Mouse (Mus musculus) heart, embryonic 10.5 days (tissue): ENCODE measurements at regions not wholly inside any gene's neighbourhood (a gene's known extent, or its start where the extent isn't known, plus 50 kb on each side); places are given as distances from the start of the nearest gene placed in this dataset.

Experiments
- DNase-seq: peaks from one replicate; pipeline ENCODE4 v3.0.0-alpha.2; 2017; ENCODE audit warnings: low spot score
- H3K27ac ChIP-seq: fragments of 300-500 bp; sonication (generic); 2 replicates; pipeline ENCODE4 v1.5.1; 2016; ENCODE audit warnings: mild to moderate bottlenecking
- H3K27me3 ChIP-seq: fragments of 300-500 bp; sonication (generic); 2 replicates; pipeline ENCODE4 v1.6.1; 2016; ENCODE audit warnings: mild to moderate bottlenecking; ENCODE audit not compliant: poor library complexity, insufficient read depth, severe bottlenecking
- H3K36me3 ChIP-seq: fragments of 300-500 bp; sonication (generic); 2 replicates; pipeline ENCODE4 v1.6.1; 2016; ENCODE audit warnings: mild to moderate bottlenecking, moderate library complexity
- H3K4me1 ChIP-seq: fragments of 300-500 bp; sonication (generic); 2 replicates; pipeline ENCODE4 v1.6.1; 2016; ENCODE audit warnings: mild to moderate bottlenecking
- H3K4me3 ChIP-seq: fragments of 300-500 bp; sonication (generic); 2 replicates; pipeline ENCODE4 v1.5.1; 2016; ENCODE audit warnings: mild to moderate bottlenecking, moderate library complexity
- H3K9me3 ChIP-seq: fragments of 300-500 bp; sonication (generic); 2 replicates; pipeline ENCODE4 v1.6.1; 2016; ENCODE audit warnings: mild to moderate bottlenecking, moderate library complexity
- WGBS: fragments of 180-500 bp; shearing (Covaris S2); methylation state at CpG from one replicate; pipeline ENCODE4 v1.1.7; 2016; 5-methylcytosine and 5-hydroxymethylcytosine counted together

DNA sequence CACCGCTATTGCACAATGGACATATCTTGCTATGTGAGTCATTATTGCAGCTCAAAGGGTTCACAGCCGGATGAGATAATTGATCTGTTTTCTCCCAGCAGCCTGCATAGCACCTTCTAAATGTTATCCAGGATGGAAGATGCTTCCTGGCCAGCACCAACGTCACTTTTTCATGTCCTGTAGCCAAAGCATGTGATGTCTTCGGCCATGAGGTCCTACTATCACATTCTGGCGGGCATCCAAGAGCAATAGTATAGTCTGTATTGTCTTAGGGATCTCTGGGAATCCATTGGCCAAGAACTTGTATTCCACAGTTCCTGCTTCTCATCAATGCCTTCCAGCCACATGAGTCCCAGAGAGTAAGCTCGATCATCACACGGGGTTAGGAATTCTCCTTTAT, 70.6 kb downstream of the Npy start:
- H3K27ac ChIP-seq: no peak overlapping the region
- WGBS: 75% methylated on average over 7 of the region's 7 CpGs
- H3K4me1 ChIP-seq: no peaks in the 10 kb centered on the region
- no peaks in the 10 kb centered on the region for H3K27me3 ChIP-seq
- no peak for DNase-seq
- H3K9me3 ChIP-seq: peaks cover 10% of the 10 kb centered on the region
- no peak overlapping the region for H3K4me3 ChIP-seq
- no peaks in the 10 kb centered on the region for H3K36me3 ChIP-seq

DNA sequence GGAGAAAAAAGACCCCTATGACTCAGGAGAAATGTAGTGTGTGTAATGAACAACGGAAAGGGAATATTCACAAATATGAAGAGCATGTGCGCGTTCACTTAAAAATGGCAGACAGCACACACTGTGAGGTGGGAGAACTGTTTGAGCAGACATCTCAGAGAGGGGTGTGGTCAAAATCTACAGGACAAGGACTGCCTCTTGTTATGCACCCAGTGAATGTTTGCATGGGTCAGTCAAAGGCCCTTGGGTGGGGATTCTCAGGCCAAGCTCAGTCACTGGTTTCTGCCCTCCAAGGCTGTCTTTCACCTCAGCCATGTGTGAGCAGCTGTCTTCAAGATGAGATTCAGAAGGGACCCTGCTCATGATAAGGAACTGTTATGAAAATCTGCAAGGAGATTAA, 76.6 kb downstream of the Npy start:
- Histone ChIP-seq H3K4me1 (no peaks in the 10 kb centered on the region), H3K27ac (no peak overlapping the region), H3K9me3 (peaks cover 10% of the 10 kb centered on the region), H3K27me3 (no peaks in the 10 kb centered on the region), H3K36me3 (no peaks in the 10 kb centered on the region), H3K4me3 (no peak overlapping the region)
- WGBS: 94% methylated on average over 3 of the region's 3 CpGs
- DNase-seq: no peak

DNA sequence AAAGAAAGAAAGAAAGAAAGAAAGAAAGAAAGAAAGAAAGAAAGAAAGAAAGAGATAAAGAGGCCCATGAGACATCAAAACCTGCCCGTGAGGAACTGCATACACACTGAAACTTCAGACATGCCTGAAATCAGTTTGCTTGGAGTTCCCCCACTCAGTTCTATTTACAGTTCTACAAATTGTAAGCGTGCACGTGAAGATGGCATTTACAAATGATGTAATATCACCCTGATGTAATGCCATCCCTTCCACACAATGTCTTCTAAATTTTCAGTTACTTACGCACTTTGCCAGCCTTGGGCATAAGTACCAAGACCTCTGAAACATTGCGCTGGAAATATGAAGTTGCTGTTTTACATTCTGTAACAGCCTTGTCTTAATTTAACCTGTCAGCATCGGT, 79.0 kb downstream of the Npy start:
- no peak overlapping the region for H3K27ac ChIP-seq
- 81% methylated on average over 6 of the region's 6 CpGs for WGBS
- no peak for DNase-seq
- no peaks in the 10 kb centered on the region for H3K36me3 ChIP-seq
- no peak overlapping the region for H3K4me3 ChIP-seq
- H3K4me1 ChIP-seq: no peaks in the 10 kb centered on the region
- no peaks in the 10 kb centered on the region for H3K27me3 ChIP-seq
- H3K9me3 ChIP-seq: no peaks in the 10 kb centered on the region

GRCm38 (mm10) chr6:49904001-49904400, 81.5 kb downstream of the Npy start:
- Histone ChIP-seq H3K9me3 (no peaks in the 10 kb centered on the region), H3K4me1 (no peaks in the 10 kb centered on the region), H3K27ac (no peak overlapping the region), H3K36me3 (no peaks in the 10 kb centered on the region), H3K27me3 (no peaks in the 10 kb centered on the region), H3K4me3 (no peak overlapping the region)
- no peak for DNase-seq
- WGBS: 78% methylated on average over 6 of the region's 6 CpGs

GRCm38 (mm10) chr6:49906456-49906855, 83.9 kb downstream of the Npy start:
- 68% methylated on average over 2 of the region's 2 CpGs for WGBS
- Histone ChIP-seq H3K4me3 (no peak overlapping the region), H3K36me3 (no peaks in the 10 kb centered on the region), H3K9me3 (no peaks in the 10 kb centered on the region), H3K27ac (no peak overlapping the region), H3K4me1 (no peaks in the 10 kb centered on the region), H3K27me3 (no peaks in the 10 kb centered on the region)
- no peak for DNase-seq

- Histone ChIP-seq H3K36me3 (no peaks in the 10 kb centered on the region), H3K9me3 (no peaks in the 10 kb centered on the region), H3K4me3 (no peak overlapping the region), H3K4me1 (no peaks in the 10 kb centered on the region), H3K27me3 (no peaks in the 10 kb centered on the region), H3K27ac (no peak overlapping the region)
- WGBS: 45% methylated on average over 7 of the region's 7 CpGs
- DNase-seq: no peak
Observed at GRCm38 (mm10) chr6:49919089-49919812, 96.7 kb downstream of the Npy start.

DNA sequence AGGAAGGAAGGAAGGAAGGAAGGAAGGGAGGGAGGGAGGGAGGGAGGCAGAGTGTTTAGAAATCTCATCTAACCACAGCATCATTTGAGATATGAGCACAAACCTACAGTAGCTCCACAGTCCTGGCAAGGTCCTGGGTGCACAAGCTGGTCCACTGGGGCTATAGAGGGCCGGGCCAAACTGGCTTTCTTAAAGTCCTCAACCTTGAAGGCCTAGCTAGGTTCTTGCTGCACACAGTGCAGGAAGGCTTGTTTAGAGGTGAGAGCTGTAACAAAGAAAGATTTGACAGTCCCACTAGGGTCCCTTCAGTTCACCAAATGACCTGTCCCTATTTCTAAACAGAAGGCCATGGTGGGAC, 97.3 kb downstream of the Npy start:
- no peak overlapping the region for H3K4me3 ChIP-seq
- WGBS: 73% methylated on average over 1 of the region's 1 CpGs
- no peaks in the 10 kb centered on the region for H3K9me3 ChIP-seq
- no peak for DNase-seq
- H3K27ac ChIP-seq: no peak overlapping the region
- H3K36me3 ChIP-seq: no peaks in the 10 kb centered on the region
- H3K4me1 ChIP-seq: no peaks in the 10 kb centered on the region
- no peaks in the 10 kb centered on the region for H3K27me3 ChIP-seq

DNA sequence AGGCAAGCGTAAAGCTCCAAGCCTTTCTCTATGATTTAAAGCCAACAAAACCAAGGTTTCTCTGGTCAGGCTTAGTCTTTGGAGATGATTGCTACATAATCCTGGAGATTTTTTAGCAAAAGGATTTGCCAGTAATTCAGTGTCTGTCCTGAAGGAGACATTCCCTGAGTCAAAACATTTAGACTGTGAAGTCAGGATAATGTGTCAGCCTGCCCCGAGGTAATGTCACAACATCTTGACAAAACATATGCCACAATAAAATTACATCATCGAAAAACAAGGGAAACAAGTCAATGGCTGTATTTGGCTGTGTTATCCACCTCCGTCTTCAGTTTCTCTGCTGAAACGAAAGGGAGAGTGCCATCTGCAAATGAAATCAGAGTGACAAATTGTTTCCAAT, 101.8 kb downstream of the Npy start:
- DNase-seq: no peak
- no peaks in the 10 kb centered on the region for H3K4me1 ChIP-seq
- H3K36me3 ChIP-seq: no peaks in the 10 kb centered on the region
- H3K9me3 ChIP-seq: no peaks in the 10 kb centered on the region
- no peaks in the 10 kb centered on the region for H3K27me3 ChIP-seq
- H3K4me3 ChIP-seq: no peak overlapping the region
- 80% methylated on average over 5 of the region's 5 CpGs for WGBS
- H3K27ac ChIP-seq: no peak overlapping the region

DNA sequence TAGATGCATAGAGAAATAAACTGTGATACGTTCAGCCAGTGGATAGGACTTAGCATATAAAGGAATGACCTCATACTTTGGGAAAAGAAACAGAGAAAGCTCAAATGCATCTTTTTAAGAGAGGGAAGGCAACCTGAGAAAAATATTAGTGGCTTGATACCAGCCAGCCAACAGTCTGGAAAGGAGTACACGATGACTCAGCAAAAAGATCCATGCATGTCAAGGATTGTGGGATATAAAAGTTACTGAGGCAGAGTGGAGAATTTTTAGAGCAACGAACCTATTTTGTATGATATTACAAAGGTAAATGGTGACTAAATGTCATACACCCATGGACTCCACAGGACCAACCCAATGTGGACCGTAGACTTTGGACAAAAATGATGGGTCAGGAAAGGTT, 105.6 kb downstream of the Npy start:
- no peaks in the 10 kb centered on the region for H3K27me3 ChIP-seq
- H3K9me3 ChIP-seq: no peaks in the 10 kb centered on the region
- no peak for DNase-seq
- no peaks in the 10 kb centered on the region for H3K36me3 ChIP-seq
- no peak overlapping the region for H3K4me3 ChIP-seq
- no peaks in the 10 kb centered on the region for H3K4me1 ChIP-seq
- no peak overlapping the region for H3K27ac ChIP-seq
- 92% methylated on average over 4 of the region's 4 CpGs for WGBS

DNA sequence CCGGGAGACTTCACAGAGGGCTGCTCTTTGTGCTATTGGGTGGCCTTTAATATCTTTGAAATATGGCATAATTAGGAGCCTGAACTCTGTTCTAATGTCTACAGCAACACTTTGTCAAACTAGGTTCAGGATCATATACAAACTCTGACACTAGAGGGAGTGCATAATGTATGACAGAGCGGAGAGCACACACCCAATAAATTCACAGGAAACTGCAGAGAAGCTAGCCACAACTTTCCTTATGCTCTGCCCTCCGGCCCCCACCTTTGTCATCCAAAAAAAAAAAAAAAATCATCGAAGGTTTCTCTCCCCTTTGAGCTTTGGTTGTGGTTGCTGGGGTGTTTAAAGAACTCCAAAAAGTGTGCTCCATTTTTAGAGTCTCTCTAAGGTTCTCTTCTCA, 107.6 kb downstream of the Npy start:
- Histone ChIP-seq H3K9me3 (no peaks in the 10 kb centered on the region), H3K36me3 (no peaks in the 10 kb centered on the region), H3K4me3 (no peak overlapping the region), H3K27ac (no peak overlapping the region), H3K4me1 (no peaks in the 10 kb centered on the region), H3K27me3 (no peaks in the 10 kb centered on the region)
- 54% methylated on average over 4 of the region's 4 CpGs for WGBS
- no peak for DNase-seq

GRCm38 (mm10) chr6:49943087-49943486, 120.6 kb downstream of the Npy start:
- Histone ChIP-seq H3K27ac (no peak overlapping the region), H3K9me3 (no peaks in the 10 kb centered on the region), H3K4me3 (no peak overlapping the region), H3K4me1 (no peaks in the 10 kb centered on the region), H3K27me3 (no peaks in the 10 kb centered on the region), H3K36me3 (no peaks in the 10 kb centered on the region)
- WGBS: 82% methylated on average over 9 of the region's 9 CpGs
- no peak for DNase-seq

- Histone ChIP-seq H3K4me3 (no peak overlapping the region), H3K9me3 (no peaks in the 10 kb centered on the region), H3K36me3 (no peaks in the 10 kb centered on the region), H3K27me3 (no peaks in the 10 kb centered on the region), H3K4me1 (no peaks in the 10 kb centered on the region), H3K27ac (no peak overlapping the region)
- no peak for DNase-seq
- WGBS: 88% methylated on average over 8 of the region's 8 CpGs
Observed at GRCm38 (mm10) chr6:49958891-49959290, 136.4 kb downstream of the Npy start.

- DNase-seq: no peak
- Histone ChIP-seq H3K36me3 (no peaks in the 10 kb centered on the region), H3K27me3 (no peaks in the 10 kb centered on the region), H3K9me3 (no peaks in the 10 kb centered on the region), H3K4me1 (no peaks in the 10 kb centered on the region), H3K4me3 (no peak overlapping the region), H3K27ac (no peak overlapping the region)
- WGBS: 80% methylated on average over 4 of the region's 4 CpGs
Observed at GRCm38 (mm10) chr6:49961166-49961565, 138.7 kb downstream of the Npy start.

- no peak for DNase-seq
- H3K4me3 ChIP-seq: no peak overlapping the region
- H3K9me3 ChIP-seq: no peaks in the 10 kb centered on the region
- WGBS: 78% methylated on average over 5 of the region's 5 CpGs
- no peaks in the 10 kb centered on the region for H3K27me3 ChIP-seq
- H3K36me3 ChIP-seq: no peaks in the 10 kb centered on the region
- no peaks in the 10 kb centered on the region for H3K4me1 ChIP-seq
- H3K27ac ChIP-seq: no peak overlapping the region
Observed at GRCm38 (mm10) chr6:49965944-49966545, 143.5 kb downstream of the Npy start.
